Mouse (Mus musculus) heart, embryonic 14.5 days (tissue): ENCODE measurements around the gene 9630041A04Rik. TPM values are rescaled to one million over a fixed set of nuclear protein-coding genes. Genes with fewer than 3 reads are reported as not detected.
A peak's percentile ranks its signal among the peaks of the same experiment; 100 is the strongest.

Source experiments
- ATAC-seq: fragments of 200-750 bp; cut with Nextera tagmentation; 2 replicates; pipeline ENCODE4 v1.8.0; 2017; ENCODE audit warnings: low read depth, moderate TSS enrichment; ENCODE audit not compliant: insufficient number of reproducible peaks, insufficient read depth, low FRiP score
- H3K27ac ChIP-seq, 2 experiments: fragments of 200-500 bp in 1 of 2; fragments of 300-500 bp in 1 of 2; sonication (generic) in 1 of 2; replicated peaks in 1 of 2; 2 replicates each; pipeline ENCODE4 v1.5.1; 2012 to 2014; ENCODE audit warnings: low read depth in 2 of 2, low read length in 2 of 2, control low read depth in 1 of 2, mild to moderate bottlenecking in 1 of 2, mixed read lengths in 1 of 2; ENCODE audit not compliant: control insufficient read depth in 1 of 2, insufficient read depth in 1 of 2
- H3K27me3 ChIP-seq: fragments of 300-500 bp; sonication (generic); 2 replicates; pipeline ENCODE4 v1.6.1; 2014; ENCODE audit warnings: mild to moderate bottlenecking, low read length, control low read depth; ENCODE audit not compliant: control insufficient read depth, insufficient read depth
- H3K36me3 ChIP-seq: fragments of 300-500 bp; sonication (generic); 2 replicates; pipeline ENCODE4 v1.6.1; 2014; ENCODE audit warnings: mild to moderate bottlenecking, control low read depth, low read length, mixed read lengths; ENCODE audit not compliant: control insufficient read depth, insufficient read depth
- H3K4me1 ChIP-seq, 2 experiments: fragments of 200-500 bp in 1 of 2; fragments of 300-500 bp in 1 of 2; sonication (generic) in 1 of 2; 2 replicates each; pipeline ENCODE4 v1.6.1; 2012 to 2014; ENCODE audit warnings: low read length in 2 of 2, control low read depth in 1 of 2, mixed read lengths in 1 of 2; ENCODE audit not compliant: control insufficient read depth in 2 of 2, insufficient read depth in 2 of 2
- H3K4me2 ChIP-seq: fragments of 300-500 bp; sonication (generic); 2 replicates; pipeline ENCODE4 v1.6.1; 2014; ENCODE audit warnings: mild to moderate bottlenecking, low read length
- H3K4me3 ChIP-seq, 2 experiments: fragments of 200-500 bp in 1 of 2; fragments of 300-500 bp in 1 of 2; sonication (generic) in 1 of 2; 2 replicates each; pipeline ENCODE4 v1.5.1; 2012 to 2014; ENCODE audit warnings: low read length in 2 of 2, mild to moderate bottlenecking in 2 of 2, control low read depth in 1 of 2, low read depth in 1 of 2, moderate library complexity in 1 of 2; ENCODE audit not compliant: control insufficient read depth in 1 of 2, insufficient read depth in 1 of 2
- H3K9ac ChIP-seq: fragments of 300-500 bp; sonication (generic); 2 replicates; pipeline ENCODE4 v1.6.1; 2014; ENCODE audit warnings: mild to moderate bottlenecking, low read length
- H3K9me3 ChIP-seq: fragments of 300-500 bp; sonication (generic); 2 replicates; pipeline ENCODE4 v1.6.1; 2016; ENCODE audit warnings: low read length, control low read depth; ENCODE audit not compliant: control insufficient read depth
- WGBS: fragments of 180-500 bp; shearing (Covaris S2); extraction: QIAGEN DNeasy Blood & Tissue Kit; methylation state at CpG from one replicate; pipeline ENCODE4 v1.1.7; 2014; 5-methylcytosine and 5-hydroxymethylcytosine counted together
- polyA plus RNA-seq: library from polyadenylated mRNA; unstranded; fragments of >200 nt; fragmentation: Nextera tagmentation; extraction: Ambion mirVana; gene quantifications from 2 replicates; pipeline ENCODE4 v1.2.1, GENCODE M21; 2014

9630041A04Rik gene
- polyA plus RNA-seq, 1 experiment from 2014 or later: not detected

GRCm38 (mm10) chr9:101862481-101863065 is 932 bp downstream of the 9630041A04Rik start:
- H3K27ac ChIP-seq: no peak overlapping the region
- no peak overlapping the region for H3K9ac ChIP-seq

DNA sequence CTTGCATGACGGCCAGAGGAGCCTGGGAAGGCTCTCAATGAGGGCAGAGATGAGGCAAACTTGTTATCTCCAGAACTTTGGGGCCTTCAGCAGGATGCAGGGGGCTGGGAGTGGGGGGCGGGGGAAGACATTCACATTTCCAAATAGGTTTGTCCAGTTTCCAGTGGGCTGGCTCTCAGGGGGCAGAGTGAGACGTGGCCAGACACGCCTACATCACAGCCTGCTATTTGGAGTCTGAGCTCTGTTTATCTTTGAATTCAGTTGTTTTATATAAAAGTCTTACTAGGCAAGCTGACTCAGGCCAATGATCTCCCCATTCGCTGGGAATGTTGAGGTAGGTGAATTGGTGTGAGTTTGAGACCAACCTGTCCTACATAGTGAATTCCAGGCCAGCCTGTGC is 1.5 kb downstream of the 9630041A04Rik start:
- Histone ChIP-seq H3K9me3 (no peaks in the 10 kb centered on the region), H3K27me3 (no peaks in the 10 kb centered on the region), H3K27ac (no peak overlapping the region), H3K4me3 (no peak overlapping the region), H3K9ac (no peak overlapping the region), H3K4me2 (peak overlapping the region; percentile 3; the same call in 1 of the 2 replicates), H3K36me3 (no peaks in the 10 kb centered on the region), H3K4me1 (no peaks in the 10 kb centered on the region; a peak in 2 of 4 replicates)
- WGBS: 66% methylated on average over 5 of the region's 5 CpGs
- ATAC-seq: no peak

More at GRCm38 (mm10) chr9:101862481-101863065, 932 bp downstream of the 9630041A04Rik start:
- Histone ChIP-seq H3K27me3 (no peaks in the 10 kb centered on the region), H3K4me2 (peak overlapping the region; percentile 3; the same call in 1 of the 2 replicates), H3K4me3 (no peak overlapping the region), H3K9me3 (no peaks in the 10 kb centered on the region), H3K4me1 (no peaks in the 10 kb centered on the region; a peak in 2 of 4 replicates), H3K36me3 (no peaks in the 10 kb centered on the region)
- 53% methylated on average over 12 of the region's 12 CpGs for WGBS
- no peak for ATAC-seq

GRCm38 (mm10) chr9:101868593-101868992 is 7.0 kb downstream of the 9630041A04Rik start:
- Histone ChIP-seq H3K4me3 (no peak overlapping the region), H3K9ac (no peak overlapping the region), H3K27me3 (no peaks in the 10 kb centered on the region), H3K4me1 (no peaks in the 10 kb centered on the region; a peak in 1 of 4 replicates), H3K4me2 (no peak overlapping the region), H3K27ac (no peak overlapping the region), H3K9me3 (no peaks in the 10 kb centered on the region), H3K36me3 (no peaks in the 10 kb centered on the region)
- WGBS: 87% methylated on average over 6 of the region's 6 CpGs
- ATAC-seq: no peak

DNA sequence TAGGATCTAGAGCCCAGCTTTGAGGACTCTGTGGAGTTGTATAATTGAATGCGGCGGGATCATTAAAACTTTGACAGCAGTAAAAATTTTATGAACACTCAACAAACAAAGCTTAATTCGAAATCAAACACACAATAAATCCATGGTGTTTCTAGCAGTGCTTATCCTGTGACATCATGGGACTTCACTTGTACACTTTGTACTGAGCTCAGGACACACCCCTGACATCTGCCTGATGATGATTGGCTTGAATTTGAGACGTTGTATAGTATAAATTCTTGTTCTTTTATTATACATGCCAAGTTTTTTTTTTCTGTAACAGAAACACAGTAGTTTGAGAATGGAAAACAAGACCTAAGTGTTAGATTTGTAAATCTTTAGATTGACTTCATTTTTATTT is 8.4 kb downstream of the 9630041A04Rik start:
- Histone ChIP-seq H3K36me3 (no peaks in the 10 kb centered on the region), H3K4me1 (no peaks in the 10 kb centered on the region; a peak in 1 of 4 replicates), H3K4me3 (no peak overlapping the region), H3K9me3 (no peaks in the 10 kb centered on the region), H3K9ac (no peak overlapping the region), H3K4me2 (no peak overlapping the region), H3K27me3 (no peaks in the 10 kb centered on the region), H3K27ac (no peak overlapping the region)
- ATAC-seq: no peak
- WGBS: 72% methylated on average over 4 of the region's 4 CpGs

DNA sequence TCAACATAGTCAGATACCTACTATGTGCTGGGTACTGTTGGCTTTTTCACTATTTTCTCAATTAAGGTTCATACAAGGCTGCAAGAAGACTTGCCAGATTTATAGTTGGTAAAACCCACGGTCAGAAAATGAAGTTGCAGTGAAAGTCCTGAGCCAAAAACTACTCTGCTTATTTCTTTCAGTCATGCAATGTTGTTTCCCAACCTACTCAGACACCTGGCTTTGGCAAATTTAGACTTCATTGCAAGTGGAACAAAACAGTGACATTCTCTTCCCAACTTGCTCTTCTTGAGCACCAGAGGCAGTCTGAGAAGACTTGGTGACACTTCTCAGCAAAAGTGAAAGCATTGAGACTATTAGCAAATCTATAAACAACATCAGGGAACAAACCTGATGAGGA is 13.7 kb downstream of the 9630041A04Rik start:
- no peak for ATAC-seq
- H3K9ac ChIP-seq: no peak overlapping the region
- H3K4me2 ChIP-seq: no peak overlapping the region
- no peaks in the 10 kb centered on the region for H3K4me1 ChIP-seq
- H3K27ac ChIP-seq: no peak overlapping the region
- no peak overlapping the region for H3K4me3 ChIP-seq
- H3K27me3 ChIP-seq: no peaks in the 10 kb centered on the region
- 83% methylated on average over 1 of the region's 1 CpGs for WGBS
- H3K36me3 ChIP-seq: no peaks in the 10 kb centered on the region
- no peaks in the 10 kb centered on the region for H3K9me3 ChIP-seq

DNA sequence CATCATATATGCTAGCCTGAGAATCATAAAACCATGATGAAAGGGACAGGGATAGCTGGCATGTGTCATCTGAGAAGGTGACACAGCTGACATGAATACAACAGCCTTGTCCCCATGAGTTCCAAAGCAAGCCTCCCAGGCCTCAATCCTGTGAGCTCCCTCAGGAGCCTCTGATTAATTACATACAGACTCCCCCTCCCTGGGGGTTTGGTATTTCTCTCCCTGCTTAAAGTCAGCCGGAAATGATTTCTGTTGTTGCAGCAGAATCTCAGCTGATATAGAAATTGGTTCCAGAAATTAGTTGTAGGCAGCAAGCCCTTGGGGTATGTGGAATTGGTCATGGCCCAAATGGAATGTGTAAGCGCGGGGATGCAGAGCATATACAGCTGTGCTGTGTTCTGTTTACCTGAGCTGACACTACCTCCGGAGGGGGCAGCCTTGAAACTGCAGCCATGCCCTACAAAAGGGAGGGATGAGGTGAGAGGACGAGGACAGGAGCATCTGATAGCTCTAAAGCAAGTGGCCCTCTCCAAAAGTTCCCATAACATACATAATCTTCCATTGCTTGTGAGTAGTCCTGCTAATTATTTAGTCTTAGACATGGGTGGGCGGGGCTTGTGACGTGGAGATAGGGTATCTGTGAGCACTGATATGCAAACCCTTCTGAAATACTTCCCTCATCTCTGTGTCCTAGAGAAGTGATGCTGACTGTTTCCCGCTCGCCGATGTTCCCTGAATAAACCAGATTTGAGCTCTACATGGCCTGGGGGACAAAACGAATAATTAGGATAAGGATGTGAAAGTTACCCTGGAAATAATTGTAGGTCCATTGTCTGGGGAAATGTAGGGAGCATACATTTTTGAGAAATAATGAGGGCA is 15.7 kb downstream of the 9630041A04Rik start:
- Histone ChIP-seq H3K36me3 (no peaks in the 10 kb centered on the region), H3K27ac (no peak overlapping the region), H3K4me3 (no peak overlapping the region), H3K4me2 (no peak overlapping the region), H3K9me3 (no peaks in the 10 kb centered on the region), H3K9ac (no peak overlapping the region), H3K4me1 (no peaks in the 10 kb centered on the region), H3K27me3 (no peaks in the 10 kb centered on the region)
- no peak for ATAC-seq
- 69% methylated on average over 11 of the region's 11 CpGs for WGBS

- WGBS: 36% methylated on average over 2 of the region's 2 CpGs
- H3K9ac ChIP-seq: no peak overlapping the region
- H3K9me3 ChIP-seq: no peaks in the 10 kb centered on the region
- H3K27me3 ChIP-seq: no peaks in the 10 kb centered on the region
- H3K4me2 ChIP-seq: no peak overlapping the region
- ATAC-seq: no peak
- no peaks in the 10 kb centered on the region for H3K36me3 ChIP-seq
- H3K4me3 ChIP-seq: no peak overlapping the region
- no peak overlapping the region for H3K27ac ChIP-seq
- no peaks in the 10 kb centered on the region for H3K4me1 ChIP-seq
Observed at GRCm38 (mm10) chr9:101883295-101883694, 21.7 kb downstream of the 9630041A04Rik start.
